Mouse (Mus musculus) adrenal gland, postnatal 4 days (tissue): ENCODE results near the gene Bmp7. TPM values are rescaled to one million over a fixed set of nuclear protein-coding genes. Genes with fewer than 3 reads are reported as not detected.

Experiments
- DNase-seq, 2 experiments: peaks; one replicate each; pipeline ENCODE4 v3.0.0; 2021 to 2022; ENCODE audit warnings: low spot score in 2 of 2, mixed read lengths in 2 of 2
- total RNA-seq, 2 experiments: library from RNA; stranded (reverse); gene quantifications; 2 replicates each; pipeline ENCODE4 v1.2.3; 2021

Gene Bmp7
- total RNA-seq, 2 experiments from 2014 or later = 9.9 to 14.9 TPM

DNA sequence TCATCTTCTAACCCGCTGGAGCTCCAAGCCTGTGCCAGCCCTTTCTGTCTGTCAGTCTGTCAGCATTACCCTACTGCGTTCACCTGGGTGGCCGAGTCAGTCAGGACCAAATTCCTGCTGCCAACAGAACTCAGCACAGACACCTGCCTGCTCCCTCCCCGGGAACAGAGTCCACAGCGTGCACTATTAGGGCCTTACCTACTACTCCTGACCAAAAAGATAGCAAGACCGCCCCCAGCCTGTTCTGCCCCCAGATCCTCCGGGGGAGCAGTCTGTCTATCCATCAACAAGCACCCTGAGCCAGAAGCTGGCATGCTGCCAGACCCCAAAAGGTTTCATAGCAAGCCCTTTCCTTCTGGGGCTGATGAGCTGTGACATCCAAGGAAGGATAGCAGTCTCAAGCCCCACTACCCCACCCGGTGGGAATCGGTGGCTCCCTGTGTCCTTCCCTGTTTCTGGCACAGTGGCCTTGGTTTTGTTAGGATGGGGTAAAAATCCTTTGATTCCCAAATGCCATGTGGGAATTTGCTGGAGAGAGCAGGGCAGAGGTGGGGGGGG lies 10.1 kb upstream of the Bmp7 start:
- DNase-seq = no peak

GRCm38 (mm10) chr2:172949051-172949450 lies 8.9 kb upstream of the Bmp7 start:
- DNase-seq = no peak

- DNase-seq = no peak
Observed at GRCm38 (mm10) chr2:172940799-172941163, 660 bp upstream of the Bmp7 start.

DNA sequence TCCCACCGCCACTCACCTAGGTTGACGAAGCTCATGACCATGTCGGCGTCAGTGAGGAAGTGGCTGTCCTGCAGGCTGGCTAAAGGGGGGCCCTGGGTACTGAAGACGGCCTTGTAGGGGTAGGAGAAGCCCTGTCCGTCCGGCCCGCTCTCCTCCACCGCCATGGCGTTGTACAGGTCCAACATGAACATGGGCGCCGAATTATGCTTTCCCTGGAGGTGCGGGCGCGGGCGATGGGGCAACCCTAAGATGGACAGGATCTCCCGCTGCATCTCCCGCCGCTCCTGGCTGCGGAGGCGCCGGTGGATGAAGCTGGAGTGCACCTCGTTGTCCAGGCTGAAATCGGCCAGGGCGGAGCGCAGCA lies 500 bp downstream of the Bmp7 start:
- DNase-seq = no peak

GRCm38 (mm10) chr2:172938761-172939638 lies 1.1 kb downstream of the Bmp7 start:
- no peak for DNase-seq

- DNase-seq = no peak
Observed at GRCm38 (mm10) chr2:172937326-172938190, 2.6 kb downstream of the Bmp7 start.

DNA sequence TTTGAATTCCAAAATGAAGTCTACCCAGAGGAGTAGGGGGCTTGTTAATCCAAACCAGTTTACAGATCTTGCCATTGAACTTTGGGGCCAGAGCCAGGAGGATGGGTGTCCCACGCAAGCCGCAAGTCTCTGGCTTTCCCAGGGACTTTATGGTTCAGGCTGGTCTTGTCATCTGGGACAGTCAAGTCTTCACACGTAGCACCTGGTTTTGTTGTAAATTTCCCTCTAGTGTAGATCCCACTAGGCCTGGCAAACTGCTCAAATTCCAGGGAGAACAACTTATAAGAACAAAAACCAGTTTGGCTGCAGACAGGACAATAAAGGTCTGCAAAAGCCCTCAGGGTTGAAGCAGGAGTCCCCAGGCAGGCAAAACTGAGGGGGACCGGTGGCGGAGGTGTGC lies 3.3 kb downstream of the Bmp7 start:
- no peak for DNase-seq

GRCm38 (mm10) chr2:172935776-172936562 lies 4.2 kb downstream of the Bmp7 start:
- no peak for DNase-seq

- no peak for DNase-seq
Observed at GRCm38 (mm10) chr2:172934891-172935740, 5.0 kb downstream of the Bmp7 start.

GRCm38 (mm10) chr2:172934420-172934788 lies 5.7 kb downstream of the Bmp7 start:
- DNase-seq = no peak

DNA sequence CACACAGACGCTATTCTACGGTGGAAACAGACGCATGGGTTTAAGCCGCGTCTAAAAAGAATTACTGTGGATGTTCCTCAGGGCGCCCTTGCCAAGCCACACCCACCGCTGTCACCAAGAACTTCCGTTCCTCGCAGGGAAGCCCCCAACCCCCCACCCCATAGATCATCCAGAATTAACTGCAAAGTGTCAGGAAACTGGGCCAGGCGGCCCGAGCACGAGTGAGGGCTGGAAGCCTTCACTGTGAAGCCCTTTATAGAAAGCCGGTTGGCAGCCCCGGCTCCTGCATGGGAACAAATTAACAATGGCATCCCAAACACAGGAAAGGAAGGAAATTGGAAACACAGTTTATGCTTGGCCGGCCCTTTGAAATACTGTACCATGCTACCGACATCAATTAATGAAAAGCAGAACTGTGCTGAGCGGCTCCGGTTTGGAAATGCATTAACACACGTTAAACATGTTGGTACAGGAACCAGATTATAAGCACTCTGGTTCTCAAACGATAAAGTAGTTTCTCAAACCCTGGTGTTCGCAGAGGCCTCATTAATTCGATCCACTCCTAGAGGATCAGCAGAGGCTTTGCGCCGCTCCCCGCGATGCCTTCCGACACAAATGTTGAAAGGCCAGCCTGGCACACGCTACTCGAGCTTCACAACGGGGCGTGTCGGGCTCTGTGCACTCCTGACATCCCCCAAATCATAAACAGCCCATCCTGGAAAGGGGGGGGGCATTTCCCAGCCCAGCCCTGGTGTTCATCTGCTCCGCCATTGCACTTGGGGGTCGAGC lies 6.3 kb downstream of the Bmp7 start:
- DNase-seq = no peak

DNA sequence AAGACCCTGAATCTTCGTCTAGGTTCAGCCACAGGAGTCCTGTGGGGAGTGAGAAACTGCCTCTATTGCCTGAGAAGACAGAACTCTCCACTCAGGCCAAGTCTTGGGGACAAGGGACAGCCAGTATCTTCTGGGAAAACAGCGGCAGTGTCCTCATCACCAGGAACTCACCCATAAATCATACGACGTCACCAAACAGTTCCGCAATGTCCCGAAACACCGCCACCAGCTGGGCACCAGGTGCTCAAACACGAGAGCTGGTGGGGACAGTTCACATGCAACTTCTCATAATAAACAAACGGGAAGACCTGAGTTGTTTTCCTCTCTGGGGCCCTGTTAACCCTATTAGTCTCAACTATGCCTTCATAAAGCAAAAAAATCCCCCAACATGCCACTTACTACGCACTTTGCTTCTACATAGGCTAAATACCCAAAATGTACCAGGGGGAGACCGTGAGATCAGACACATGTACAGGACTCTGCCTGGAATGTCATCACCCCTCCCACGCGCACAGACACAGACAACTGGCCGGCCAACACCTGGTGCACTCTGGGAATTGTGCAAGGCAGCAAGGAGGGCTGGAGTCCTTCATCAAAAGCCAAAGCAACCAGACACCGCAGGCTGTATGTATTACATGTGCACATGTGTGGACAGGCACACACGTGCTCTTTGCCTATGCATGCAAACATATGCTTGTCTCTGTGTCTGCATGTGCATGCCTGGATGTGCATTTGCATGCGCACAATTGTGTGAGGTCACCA lies 8.8 kb downstream of the Bmp7 start:
- no peak for DNase-seq

DNA sequence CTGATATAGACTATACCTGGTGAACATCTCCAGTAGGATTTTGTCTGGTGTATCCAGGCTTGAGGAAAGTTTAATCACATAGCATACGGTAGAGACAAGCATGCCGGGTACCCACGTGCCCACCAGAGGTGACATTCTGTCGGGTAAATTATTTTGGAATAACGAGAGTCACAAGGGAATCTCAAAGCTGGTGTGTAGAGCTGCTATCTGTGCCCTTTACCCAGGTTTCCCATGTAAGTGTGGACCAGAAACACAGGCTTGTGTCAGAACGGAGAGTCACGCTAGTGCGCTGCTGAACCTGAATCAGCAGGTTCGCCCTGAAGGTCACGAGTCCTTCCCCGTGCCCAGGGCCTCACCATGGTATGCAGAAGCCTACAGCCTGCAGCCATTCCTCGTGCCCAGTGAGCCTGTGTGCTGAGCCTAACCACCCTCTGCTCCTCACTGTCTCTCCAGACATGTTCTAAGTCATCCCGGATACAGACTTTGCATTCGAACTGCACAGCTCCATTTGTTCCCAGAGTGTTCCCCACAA lies 10.2 kb downstream of the Bmp7 start:
- no peak for DNase-seq

- no peak for DNase-seq
Observed at GRCm38 (mm10) chr2:172927643-172928042, 12.5 kb downstream of the Bmp7 start.

DNA sequence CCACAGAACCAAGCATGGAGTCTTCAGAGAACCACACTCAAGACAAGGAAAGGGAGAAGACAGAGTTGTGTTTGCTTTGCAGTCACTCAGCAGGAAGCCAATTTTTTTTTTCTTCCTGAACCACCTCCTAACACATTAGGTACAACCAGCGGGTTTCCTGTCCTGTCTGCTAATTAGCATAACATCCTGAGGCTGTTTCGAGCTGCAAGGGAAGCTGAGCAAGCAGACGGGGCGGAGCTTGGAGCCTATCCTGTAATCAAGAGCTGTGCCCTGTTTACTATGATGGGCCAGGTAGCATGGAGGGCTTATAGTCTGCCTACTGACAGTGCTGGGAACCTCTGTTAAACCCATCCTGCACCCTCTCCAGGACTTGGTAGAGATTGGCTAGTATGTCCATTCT lies 13.8 kb downstream of the Bmp7 start:
- no peak for DNase-seq

DNA sequence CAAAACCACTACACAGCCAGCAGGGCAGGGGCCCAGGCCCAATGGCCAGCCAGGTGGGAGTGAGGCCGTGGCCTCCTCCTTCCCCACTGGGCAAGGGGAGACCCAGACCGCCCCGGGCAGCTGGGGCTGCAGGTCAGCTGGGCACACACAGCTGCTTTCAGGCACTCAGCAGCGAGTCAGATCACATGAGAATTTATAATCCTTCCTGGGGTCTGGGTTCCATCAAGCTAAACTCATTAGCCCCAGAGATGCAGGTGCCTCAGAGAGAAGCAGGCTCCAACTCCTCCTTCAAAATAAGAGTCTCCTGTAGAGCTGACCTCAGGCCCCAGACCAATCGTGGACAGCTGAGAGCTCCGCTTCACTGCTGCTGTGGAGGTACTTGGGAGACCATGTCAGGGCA lies 15.2 kb downstream of the Bmp7 start:
- DNase-seq = no peak

DNA sequence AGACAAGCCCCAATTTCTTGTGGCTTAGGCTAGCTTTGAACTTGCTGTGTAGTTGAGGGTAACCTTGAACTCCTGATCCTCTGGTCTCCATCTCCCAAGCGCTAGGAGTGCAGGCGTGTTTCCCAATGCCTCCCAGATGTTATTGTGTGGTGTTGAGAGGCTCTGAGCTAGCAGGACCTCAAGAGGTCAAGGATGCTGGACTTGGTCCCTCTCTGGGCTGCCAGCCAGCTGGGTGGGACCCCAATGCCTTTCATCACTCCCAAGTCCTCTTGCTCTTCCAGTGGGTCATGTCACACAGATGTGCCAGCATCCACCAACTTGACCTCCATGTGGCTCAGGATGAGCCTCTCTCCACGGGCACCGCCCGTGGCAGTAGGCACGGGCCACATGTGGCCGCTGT lies 16.9 kb downstream of the Bmp7 start:
- no peak for DNase-seq

GRCm38 (mm10) chr2:172922597-172922996 lies 17.5 kb downstream of the Bmp7 start:
- DNase-seq = no peak

- DNase-seq = no peak
Observed at GRCm38 (mm10) chr2:172914018-172914417, 26.1 kb downstream of the Bmp7 start.
